Mouse (Mus musculus): ENCODE results near the gene Ptpn14.

Gene Ptpn14

DNA sequence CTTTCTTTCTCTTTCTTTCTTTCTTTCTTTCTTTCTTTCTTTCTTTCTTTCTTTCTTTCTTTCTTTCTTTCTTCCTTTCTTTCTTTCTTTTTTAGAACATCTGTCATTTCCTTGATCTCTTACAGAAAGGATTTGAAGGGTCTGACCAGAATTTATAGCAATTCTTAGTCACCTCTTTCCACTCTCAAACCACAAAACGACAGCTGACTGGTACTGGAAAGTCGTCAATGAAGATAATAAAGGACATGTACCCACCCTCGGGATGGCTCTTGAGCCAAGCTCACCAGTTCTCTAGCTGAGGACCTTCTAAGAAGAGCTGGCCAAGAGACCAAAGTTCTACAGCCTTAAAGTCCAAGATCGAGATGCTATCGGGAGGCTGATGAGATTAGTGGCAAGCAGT lies 9.5 kb upstream of the Ptpn14 start:
- DNase-seq (ENCODE audit: low spot score): no peak

DNA sequence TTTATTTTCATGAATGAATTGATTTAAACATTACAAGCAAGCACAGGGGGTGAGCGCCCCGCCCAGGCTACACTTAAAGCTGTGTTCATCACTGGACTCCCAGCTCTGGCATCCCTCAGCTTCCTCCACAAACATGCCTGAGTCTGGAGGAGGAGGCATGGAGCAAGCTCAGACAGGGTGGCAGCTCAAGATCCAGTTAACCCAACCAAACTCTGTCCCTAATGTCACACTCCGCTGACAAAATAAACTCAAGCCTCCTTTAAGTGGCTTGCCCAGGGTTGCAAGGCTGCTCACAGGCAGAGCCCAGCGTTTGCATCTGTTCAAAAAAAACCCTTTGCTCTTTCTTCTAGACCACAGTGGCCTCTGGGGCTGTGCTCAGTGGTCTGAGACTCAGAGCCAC lies 1.9 kb upstream of the Ptpn14 start:
- no peak for DNase-seq (ENCODE audit: low spot score)

DNA sequence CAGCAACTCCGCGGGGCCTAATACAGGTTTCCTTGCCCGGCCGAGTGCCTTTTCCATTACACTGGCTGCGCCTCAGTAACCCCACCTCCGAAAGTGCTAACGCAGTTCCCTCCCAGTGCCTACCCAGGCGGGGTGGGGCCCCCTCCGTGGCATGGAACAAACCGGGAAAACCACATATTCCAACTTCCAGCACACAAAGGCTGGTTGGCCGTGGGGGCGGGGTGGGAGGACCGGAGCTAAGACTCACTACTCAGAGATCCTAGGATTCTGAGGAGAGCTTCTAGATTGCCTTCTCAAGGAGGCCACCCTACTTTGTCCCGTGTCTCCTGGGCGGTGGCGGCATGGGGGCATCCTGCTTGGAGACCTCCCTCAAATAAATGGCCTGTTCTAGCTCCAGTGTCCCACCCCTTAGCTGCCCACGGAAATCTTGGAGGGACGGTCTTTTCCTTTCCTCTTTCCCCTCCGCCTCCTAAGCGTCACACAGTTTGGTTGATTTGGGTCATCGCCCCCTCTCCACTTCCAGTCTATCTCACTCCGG lies 653 bp upstream of the Ptpn14 start:
- no peak for DNase-seq (ENCODE audit: low spot score)

DNA sequence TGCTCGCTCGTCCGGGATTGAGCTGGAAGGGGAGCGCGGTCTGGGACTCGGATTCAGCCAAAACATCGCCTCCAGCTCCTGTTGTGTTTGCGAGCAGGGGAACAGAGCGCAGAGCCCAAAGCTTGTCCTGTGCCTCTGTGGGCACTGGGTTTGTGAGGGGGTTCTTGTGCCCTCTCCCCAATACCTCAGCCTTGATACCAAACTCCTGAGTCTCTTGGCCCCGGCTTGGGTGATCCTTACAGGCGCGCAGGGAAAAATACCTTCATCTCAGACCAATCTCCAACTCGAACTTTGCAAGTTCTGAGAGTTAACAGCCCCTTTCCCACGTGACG lies 682 bp downstream of the Ptpn14 start:
- DNase-seq (ENCODE audit: low spot score): no peak

DNA sequence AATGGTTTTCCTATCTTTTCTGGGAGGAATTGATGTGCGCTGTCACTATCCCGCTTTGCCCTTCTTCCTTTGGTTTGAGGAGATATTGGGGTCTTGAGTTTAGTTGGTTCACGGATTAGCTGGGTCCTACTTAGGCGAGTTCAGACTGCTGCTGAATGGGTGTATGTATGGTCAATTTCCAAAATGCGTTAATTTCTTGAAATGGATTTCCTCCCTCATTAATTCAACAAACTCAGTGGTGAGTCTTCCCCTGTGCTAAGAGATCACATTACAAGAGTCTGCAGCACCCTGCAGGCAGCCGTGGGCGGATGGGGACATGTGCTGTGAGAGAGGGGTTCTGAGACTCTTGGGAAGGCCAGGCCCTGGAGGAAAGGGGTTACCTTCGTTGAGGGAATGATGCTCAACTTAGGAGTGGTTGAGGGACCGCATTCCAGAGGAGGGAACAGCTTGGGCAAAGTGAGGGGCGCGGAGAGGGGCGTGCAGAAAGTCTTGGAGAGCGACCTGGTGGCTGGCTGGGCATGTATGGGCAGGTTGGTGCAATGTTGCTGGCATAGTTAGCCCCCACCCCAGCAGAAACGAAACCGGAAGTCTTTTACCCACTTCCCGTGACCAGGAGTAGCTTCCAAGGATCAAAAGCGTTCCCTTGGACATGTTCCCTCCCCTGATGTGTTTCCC lies 1.2 kb downstream of the Ptpn14 start:
- no peak for DNase-seq (ENCODE audit: low spot score)

DNA sequence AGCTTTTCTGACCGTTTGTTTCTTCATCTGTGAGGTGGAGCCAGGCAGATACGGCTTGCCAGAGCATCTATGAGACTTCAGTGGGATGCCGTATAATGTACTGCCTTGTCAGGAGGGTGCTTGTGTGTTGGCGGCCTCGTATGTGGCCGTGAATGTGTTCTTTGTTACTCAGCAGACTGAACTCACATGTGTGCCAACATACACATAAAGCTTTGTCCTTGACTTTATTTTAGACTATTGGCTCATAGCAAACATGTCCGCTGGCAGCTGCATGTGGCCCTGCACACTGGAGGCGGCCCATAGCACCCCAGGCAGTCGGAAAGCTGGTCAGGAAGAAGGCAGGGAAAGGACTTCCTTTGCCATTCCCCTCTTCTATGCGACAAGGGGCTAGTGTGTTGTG lies 3.6 kb downstream of the Ptpn14 start:
- no peak for DNase-seq (ENCODE audit: low spot score)

DNA sequence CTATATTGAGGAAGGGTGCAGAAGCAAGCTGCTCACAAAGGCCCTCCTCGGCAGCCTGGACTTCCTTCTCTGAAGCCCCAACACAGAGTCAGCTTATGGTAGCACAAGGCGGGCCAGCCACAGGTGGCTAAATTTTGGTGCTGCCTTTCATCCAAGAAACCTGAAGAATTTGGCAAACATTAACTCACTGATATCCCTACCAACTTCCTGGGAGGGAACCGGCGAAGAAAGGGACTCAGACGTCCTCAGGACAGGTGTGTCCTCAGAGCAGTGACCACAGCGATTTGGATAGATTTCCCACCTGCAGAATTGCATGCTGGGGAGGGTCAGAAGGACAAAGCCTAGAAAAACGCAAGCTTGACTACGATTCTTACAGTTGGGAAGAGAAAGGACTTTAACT lies 4.1 kb downstream of the Ptpn14 start:
- no peak for DNase-seq (ENCODE audit: low spot score)

DNA sequence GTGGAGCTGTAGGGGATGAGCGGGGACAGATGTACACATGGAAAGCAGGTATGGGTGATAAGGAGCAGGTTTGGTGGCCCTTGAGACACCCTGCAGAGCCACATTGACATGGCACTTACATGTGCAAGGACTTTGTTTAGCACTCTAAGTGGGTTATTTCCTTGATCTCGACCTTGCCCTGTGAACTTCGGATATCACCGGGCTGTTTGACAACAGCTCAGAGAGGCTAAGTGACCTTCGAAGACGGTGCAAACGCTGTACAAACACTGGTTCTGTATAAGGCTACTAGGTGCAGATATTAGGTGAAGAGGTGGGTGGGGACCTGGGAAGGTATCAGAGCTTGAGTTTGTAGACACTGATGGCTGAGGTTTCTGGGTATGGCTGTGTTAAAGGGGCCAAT lies 12.0 kb downstream of the Ptpn14 start:
- DNase-seq (ENCODE audit: low spot score): no peak

DNA sequence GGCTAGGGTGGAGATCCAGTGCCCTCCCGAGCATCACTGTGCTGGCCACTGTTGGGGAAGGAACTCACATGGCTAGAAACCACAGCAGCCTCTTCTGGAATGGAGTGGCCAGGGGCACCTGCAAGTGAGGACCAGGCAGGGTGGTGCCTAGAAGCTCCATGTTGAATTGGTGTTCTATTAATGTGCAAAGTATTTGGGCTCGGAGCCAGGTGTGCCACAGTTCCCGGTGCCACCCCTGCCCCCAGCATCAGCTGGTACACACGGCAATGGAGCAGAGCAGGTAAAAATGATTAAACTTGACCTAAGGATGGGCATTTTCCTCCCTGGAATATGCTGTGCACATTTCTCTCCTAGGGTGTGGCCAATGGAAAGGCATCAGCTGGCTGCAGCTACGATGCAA lies 14.0 kb downstream of the Ptpn14 start:
- DNase-seq (ENCODE audit: low spot score): no peak

DNA sequence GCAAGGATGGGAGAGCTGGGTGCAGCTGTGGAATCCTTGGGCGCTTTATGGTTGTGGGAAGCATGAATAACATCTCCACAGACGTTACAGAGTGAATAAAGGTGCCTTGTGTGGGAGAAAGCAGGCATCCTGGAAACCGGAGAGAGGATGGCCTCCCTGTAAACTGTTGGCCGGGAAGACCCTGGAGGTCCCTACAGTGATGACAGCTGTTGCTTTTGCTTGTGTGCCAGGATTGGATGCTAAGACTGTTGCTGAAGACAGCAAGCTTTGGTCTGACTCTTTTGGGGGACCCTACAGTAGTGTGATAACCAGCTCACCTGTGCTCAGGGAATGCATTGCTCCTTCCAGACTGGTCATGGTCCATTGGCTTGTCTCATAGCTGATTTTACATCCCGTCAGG lies 15.1 kb downstream of the Ptpn14 start:
- no peak for DNase-seq (ENCODE audit: low spot score)

DNA sequence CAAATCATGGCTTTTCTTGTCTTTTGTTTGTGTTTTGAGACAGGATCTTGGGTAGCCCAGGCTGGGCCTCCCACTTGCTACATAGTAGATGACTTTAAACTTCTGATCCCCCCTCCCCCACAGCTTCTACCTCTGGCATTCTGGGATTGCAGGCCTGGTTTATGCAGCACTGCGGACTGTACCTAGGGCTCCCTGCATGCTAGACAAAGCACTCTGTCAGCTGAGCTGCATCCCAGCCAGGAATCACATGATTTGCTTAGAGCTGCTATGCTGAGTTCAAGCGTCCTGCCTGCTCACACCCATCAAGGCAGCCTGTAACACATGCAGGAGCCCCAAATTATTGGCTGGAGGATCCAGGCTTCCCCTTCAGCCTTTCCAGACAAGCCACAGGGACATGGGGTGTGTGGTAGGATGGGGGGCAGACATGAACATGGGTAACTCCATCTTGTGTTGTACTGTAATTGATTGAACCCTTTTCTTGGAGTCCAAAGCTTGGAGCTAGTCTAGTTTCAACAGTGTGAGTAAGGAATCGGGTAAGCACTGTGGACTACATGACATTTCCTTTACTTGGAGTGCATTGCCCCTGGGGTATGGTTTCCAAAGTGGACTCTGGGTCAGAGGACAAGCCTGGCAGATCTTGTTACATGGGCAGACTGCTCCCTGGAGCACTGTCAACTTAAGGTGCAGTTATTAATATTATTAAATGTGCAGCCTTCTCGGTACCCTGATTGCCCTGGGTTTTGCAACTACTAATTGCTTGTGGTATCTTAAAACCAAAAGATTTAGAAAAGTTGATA lies 17.0 kb downstream of the Ptpn14 start:
- no peak for DNase-seq (ENCODE audit: low spot score)

DNA sequence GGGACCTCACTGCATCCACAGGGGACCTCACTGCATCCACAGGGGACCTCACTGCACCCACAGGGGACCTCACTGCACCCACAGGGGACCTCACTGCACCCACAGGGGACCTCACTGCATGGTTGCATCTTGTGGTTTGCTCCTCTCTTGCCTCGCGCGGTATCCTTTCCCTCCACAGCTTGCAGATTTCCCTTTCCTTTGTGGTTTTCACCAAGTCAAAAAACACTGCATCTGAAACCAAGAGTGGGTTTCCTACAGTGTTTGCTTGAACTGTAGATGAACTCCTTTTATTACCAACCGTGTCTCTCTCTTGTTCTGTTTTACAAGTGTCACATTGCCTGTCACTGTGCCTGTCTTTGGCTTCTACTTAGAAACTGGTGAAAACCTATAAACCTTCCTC lies 18.5 kb downstream of the Ptpn14 start:
- no peak for DNase-seq (ENCODE audit: low spot score)

DNA sequence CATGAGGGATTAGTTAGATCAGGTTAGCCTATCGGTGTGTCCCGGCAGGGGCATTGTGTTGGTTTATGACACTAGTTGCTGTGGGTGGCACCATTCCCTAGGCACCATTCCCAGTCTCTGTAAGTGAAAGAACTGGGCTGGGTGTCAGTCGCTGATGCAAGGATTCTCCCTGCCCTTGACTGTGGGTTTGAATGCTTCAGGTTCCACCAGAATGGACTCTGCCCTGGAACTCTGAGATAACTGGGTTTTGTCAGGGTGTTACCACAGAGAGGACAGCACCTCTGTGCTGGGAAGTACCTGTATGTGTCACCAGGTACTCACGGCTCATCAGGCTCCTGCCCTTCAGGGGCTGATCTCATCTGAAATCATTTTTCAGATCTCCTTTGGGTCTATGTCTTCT lies 21.7 kb downstream of the Ptpn14 start:
- DNase-seq (ENCODE audit: low spot score): no peak

DNA sequence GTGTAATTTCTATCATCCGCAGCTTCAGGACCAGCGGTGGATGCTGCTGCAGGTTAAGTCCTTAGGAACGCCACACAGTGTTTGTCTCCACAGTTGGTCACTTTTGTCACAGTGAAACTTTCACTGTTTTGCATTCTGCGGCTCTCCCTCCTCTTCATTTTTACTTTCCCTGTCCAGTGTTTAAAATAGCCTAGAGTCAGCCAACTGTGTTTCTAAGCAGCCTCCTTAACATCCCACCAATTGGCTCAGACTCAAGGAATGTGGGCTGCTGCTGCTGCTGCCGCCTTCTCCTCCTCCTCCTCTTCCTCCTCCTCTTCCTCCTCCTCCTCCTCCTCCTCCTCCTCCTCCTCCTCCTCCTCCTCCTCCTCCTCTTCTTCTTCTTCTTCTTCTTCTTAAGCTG lies 22.2 kb downstream of the Ptpn14 start:
- no peak for DNase-seq (ENCODE audit: low spot score)

DNA sequence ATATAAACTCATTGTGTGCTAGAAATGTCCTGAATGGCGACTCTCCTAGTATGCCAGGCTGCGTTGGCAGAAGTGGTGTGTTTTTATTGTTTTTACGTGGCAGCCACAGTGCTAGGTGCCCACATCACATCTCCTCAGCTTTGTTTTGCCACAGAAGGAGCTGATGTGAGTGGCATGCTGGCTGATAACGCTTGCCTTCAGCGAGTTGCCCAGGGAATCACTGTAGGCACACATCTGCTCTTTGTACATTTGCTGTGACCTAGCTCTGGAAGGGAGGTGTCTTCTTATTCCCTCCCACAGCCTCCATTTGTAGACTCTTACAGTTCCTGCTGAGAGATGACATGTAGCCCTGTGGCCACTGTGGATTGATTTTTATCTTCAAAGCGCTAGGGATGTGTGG lies 24.2 kb downstream of the Ptpn14 start:
- DNase-seq (ENCODE audit: low spot score): no peak

DNA sequence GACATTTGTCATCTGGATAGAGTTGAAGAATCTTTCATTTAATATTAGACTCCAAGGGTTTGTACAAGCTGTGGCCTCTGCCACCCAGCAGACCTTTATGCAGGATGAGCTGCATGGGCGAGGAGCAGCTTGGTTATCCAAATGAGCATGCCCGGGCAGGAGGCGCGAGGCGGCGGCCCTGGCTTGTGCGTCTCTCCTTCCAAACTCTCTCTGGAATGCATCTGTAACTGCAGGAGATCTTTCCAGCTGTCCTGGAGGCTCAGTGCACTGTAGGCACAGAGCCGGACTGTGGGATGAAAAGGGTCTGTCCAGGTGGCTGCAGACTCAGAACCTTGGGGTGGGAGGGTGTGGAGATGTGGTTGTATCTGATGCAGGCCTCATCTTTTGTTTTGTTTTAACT lies 27.0 kb downstream of the Ptpn14 start:
- no peak for DNase-seq (ENCODE audit: low spot score)

DNA sequence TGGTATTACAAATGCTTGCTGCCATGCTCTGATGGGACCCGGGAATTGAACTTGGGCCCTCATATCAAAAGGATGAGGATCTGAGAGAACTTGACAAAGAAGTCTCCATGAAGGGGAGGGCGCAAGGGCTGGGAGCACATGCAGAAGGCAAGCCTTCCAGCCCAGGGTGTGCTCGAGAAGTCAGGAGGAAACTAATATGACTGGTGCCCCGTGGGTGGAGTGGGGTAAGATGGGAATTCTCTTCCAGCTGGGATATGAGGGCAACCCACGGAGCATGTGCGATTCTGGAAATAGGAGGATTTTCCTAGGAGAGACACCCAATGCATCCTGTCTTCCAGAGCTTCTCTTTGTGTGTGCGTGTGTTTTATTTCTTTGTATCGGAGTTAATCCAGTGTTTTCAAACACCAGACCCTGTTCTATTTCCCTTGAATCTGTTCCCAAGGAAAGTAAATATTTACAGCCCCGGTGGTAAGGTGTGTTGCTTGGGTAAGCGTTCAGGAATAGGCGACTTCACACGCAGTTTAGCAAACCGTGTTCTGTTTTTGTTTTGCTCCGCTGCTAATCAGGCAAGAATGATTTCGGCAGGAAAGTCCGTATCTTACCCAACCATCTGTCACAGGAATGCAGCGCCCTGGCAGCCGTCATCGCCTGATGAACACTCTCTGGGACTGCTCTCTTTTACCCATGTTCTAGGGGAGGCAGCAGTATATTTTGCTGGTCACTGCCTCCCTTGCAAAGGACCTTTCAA lies 28.4 kb downstream of the Ptpn14 start:
- DNase-seq (ENCODE audit: low spot score): peak; percentile 86

DNA sequence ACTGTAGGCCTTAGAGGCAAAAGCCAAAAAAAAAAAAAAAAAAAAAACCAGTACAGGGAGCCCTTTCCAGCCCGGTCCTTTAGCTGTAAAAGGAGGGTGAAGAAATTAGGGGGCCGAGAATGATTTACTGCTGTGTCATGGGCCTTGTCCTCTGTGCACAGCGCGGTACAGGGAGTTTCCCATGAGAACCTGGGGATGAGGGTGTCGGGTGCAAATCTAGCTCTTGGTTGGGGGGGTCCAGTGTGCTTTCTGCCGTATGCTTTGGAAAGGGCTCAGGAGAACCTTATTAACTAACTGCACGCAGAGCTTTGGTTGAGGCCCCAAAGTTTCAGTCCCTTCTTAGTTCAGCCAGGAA lies 29.0 kb downstream of the Ptpn14 start:
- no peak for DNase-seq (ENCODE audit: low spot score)

DNA sequence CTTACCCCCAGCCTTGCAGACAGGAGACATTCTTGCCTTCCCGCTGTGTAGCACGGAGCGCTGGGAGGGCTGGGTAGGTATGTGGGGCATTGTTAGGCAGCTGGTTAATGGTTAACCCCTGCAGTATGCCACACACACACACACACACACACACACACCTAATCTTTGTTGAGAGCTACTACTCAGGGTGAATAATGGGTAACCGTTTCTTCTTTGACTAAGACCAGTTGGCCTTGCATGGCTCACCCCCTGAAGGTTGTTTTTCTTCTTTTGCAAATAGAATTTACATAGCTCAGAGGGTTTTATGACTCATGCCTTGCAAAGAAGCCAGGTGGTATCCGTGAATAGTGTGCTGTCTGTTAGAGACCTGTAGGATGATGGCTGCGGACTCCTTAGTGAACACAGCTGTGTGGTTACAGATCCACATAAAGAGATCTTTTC lies 33.5 kb downstream of the Ptpn14 start:
- DNase-seq (ENCODE audit: low spot score): no peak

DNA sequence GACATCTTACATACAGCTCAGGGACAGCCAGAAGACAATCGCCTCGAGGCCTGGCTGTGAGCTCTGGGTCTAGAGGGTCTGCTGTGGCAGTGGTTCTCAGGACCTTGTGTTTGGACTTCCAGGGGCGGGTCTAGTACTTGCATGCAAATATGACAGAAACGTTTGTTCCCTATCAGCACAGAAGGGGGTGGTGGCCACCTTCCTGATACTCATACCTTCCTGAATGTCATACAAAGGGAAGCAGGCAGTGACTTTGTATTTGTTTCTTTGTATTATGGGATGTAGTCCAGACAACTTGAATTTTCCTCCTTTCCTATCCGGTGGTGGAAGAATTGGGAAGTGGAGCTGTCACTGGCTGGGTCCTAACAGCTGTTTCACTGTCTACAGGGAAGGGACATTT lies 36.2 kb downstream of the Ptpn14 start:
- DNase-seq (ENCODE audit: low spot score): no peak

DNA sequence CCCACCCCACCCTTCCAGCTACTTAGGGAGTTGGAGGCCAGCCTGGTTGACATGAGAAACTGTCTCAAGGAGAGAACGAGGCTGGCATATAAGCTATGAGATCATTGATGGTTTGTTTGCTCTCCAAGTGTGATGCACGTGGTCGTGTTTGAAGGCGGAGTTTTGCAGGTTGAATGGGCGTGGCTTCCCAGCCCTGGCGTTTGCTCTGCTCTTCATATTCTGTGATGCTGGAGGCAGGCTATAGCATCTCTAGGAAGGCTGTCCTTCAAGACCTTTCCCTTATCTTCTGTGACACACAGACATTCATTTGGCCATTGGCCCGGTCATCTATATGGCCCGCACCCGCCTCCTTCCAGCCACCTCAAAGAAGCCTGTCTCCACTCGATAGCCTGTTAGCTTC lies 39.1 kb downstream of the Ptpn14 start:
- DNase-seq (ENCODE audit: low spot score): no peak

DNA sequence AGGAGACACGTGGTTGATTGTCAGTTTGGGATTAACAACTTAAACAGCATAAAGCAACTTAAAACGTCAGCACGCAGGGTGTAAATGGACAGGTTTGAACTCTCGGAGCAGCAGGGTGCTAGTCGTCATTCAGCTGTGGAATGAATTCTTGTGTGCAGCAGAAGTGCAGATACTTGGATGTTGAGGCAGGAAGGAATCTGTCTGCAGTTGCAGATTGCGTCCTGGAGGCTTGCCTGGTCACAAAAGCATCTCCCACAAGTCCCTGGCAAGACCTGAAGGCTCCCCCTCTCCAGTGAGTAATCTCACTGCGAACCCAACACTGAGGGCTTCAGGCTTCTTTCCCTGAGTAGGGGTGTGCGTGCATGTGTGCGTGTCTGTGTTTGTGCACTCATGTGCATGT lies 39.8 kb downstream of the Ptpn14 start:
- no peak for DNase-seq (ENCODE audit: low spot score)

DNA sequence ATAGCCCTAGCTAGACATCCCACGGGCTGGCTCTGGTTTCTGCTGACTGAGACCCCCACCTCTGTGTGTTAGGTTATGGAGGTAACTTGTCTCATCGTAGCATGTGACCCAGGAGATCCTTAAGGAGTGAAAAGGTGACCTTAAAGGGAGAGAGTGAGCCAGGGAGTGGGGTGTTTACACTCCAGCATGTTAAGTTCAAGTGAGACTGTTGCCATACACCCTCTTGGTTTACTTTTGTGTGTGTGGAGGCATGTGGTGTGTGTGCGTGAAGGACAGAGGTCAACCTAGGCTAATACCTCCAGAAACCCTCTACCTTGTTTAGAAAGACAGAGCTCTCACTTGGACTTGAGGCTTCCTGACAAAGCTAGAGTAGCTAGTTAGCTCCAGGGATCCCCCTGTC lies 42.4 kb downstream of the Ptpn14 start:
- DNase-seq (ENCODE audit: low spot score): no peak

Data from c-Kit-positive CD71-positive TER-119-positive erythroid progenitor cells, embryonic 14.5 days (primary cell).